Comparison of ENCODE assay signal across 29 mouse cellular contexts in the genomic region with DNA sequence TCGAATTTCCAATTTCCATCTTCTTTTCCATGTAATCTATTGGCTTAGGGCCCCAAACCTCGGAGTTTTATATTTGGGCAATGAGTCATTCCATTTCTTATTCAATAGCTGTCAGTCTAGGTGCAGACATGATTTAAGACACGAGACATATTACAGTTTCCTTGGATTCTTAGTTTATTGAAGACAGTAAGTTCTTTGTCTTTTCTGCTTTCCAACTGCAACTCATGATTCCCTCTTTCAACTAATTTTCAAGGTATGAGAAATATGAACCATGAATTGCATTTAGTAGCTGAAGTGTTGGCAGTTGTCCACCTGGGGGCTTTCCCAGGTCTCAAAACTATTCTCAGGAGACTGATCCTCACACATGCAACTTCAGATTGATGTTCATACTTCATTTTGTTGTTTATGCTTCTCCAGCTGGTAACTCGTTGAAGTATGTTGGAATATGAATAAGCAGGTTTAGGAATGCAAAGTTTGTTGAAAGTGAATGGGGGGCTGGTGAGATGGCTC.
DNase-seq lines count a peak whose midpoint lies in the region; ATAC-seq and TF ChIP-seq lines count a peak whose summit lies in the region.
"Had no signal": no experiment of that assay in that cellular context is flagged by ENCODE, and none has a peak within 500 bp of the region (broad histone marks: within the 10 kb centered on the region; RNA-seq: fewer than 3 reads in every experiment).

No protein-coding gene starts in this region.

- H3K4me2 ChIP-seq in intestine, postnatal 0 days (replicated peaks; ENCODE audit: low read depth) = no peak overlapping the region
- H3K4me2 ChIP-seq: embryonic facial prominence, embryonic 12.5 days; forebrain, embryonic 13.5 days; heart, embryonic 12.5 days; heart, embryonic 15.5 days; hindbrain, embryonic 13.5 days; intestine, embryonic 15.5 days had no signal

- H3K4me3 ChIP-seq in forebrain, embryonic 10.5 days = no peak overlapping the region
- no peak overlapping the region for H3K4me3 ChIP-seq in intestine, postnatal 0 days (ENCODE audit: low read depth, low read length)
- H3K4me3 ChIP-seq: embryonic facial prominence, embryonic 12.5 days; forebrain, embryonic 13.5 days; heart, embryonic 12.5 days; heart, embryonic 15.5 days; hindbrain, embryonic 10.5 days; hindbrain, embryonic 13.5 days; intestine, embryonic 15.5 days had no signal

- H3K27me3 ChIP-seq in forebrain, embryonic 10.5 days (ENCODE audit: poor library complexity, severe bottlenecking) = no peaks in the 10 kb centered on the region
- H3K27me3 ChIP-seq in intestine, postnatal 0 days (replicated peaks; ENCODE audit: control insufficient read depth, insufficient read depth, low read length) = no peaks in the 10 kb centered on the region
- H3K27me3 ChIP-seq: embryonic facial prominence, embryonic 12.5 days; forebrain, embryonic 13.5 days; heart, embryonic 12.5 days; heart, embryonic 15.5 days; hindbrain, embryonic 13.5 days; intestine, embryonic 15.5 days; Patski had no signal

- H3K9me3 ChIP-seq in forebrain, embryonic 10.5 days = no peaks in the 10 kb centered on the region
- H3K9me3 ChIP-seq in intestine, postnatal 0 days (ENCODE audit: control insufficient read depth) = no peaks in the 10 kb centered on the region
- H3K9me3 ChIP-seq: embryonic facial prominence, embryonic 12.5 days; forebrain, embryonic 13.5 days; heart, embryonic 12.5 days; heart, embryonic 15.5 days; hindbrain, embryonic 10.5 days; hindbrain, embryonic 13.5 days; intestine, embryonic 15.5 days had no signal

- peak; percentile 2 to 3 for DNase-seq in cerebellum, postnatal 10 days
- no peak for DNase-seq in cerebellum, adult 18-20 months
- peak; percentile 65 for DNase-seq in 3134 (ENCODE audit: extremely low read depth, insufficient read length, low spot score)
- DNase-seq in NIH3T3 (ENCODE audit: low read depth) = peak; percentile 91
- peak; percentile 81 for DNase-seq in fibroblast of lung, adult 2 months (ENCODE audit: low read depth)
- no peak for DNase-seq in lung, postnatal 4 days
- DNase-seq in forebrain, embryonic 10.5 days (ENCODE audit: extremely low spot score, low spot score) = no peak
- DNase-seq: adrenal gland, adult 2 months; adrenal gland, postnatal 14 days; cerebellum, adult 11 months; cerebellum, adult 8-10 months; cerebellum, postnatal 14 days; forebrain, postnatal 0 days; gastrocnemius, postnatal 25 days; heart, adult 18-20 months; heart, postnatal 10 days; heart, postnatal 36 days; kidney, adult 18-20 months had no signal

- WGBS in forebrain, embryonic 10.5 days = 82% methylated on average over 4 of the region's 4 CpGs
- WGBS in intestine, postnatal 0 days = 76% methylated on average over 4 of the region's 4 CpGs

- no peaks in the 10 kb centered on the region for H3K36me3 ChIP-seq in forebrain, embryonic 10.5 days (replicated peaks)
- no peaks in the 10 kb centered on the region for H3K36me3 ChIP-seq in intestine, postnatal 0 days (ENCODE audit: control insufficient read depth, insufficient read depth)
- H3K36me3 ChIP-seq: embryonic facial prominence, embryonic 12.5 days; heart, embryonic 12.5 days; heart, embryonic 15.5 days; hindbrain, embryonic 10.5 days; hindbrain, embryonic 13.5 days; intestine, embryonic 15.5 days had no signal

- H3K9ac ChIP-seq in intestine, postnatal 0 days (ENCODE audit: low read depth, low read length) = no peak overlapping the region
- H3K9ac ChIP-seq: embryonic facial prominence, embryonic 12.5 days; forebrain, embryonic 13.5 days; forebrain, postnatal 0 days; heart, embryonic 12.5 days; heart, embryonic 15.5 days; hindbrain, embryonic 13.5 days; intestine, embryonic 15.5 days had no signal

- H3K27ac ChIP-seq in forebrain, embryonic 10.5 days = no peak overlapping the region
- no peak overlapping the region for H3K27ac ChIP-seq in intestine, postnatal 0 days (ENCODE audit: low read depth, low read length)
- H3K27ac ChIP-seq: embryonic facial prominence, embryonic 12.5 days; forebrain, embryonic 13.5 days; heart, embryonic 15.5 days; hindbrain, embryonic 10.5 days; hindbrain, embryonic 13.5 days; intestine, embryonic 15.5 days had no signal

- no peak for ATAC-seq in intestine, postnatal 0 days
- ATAC-seq: CD4-positive, CD25-positive, alpha-beta regulatory T cell, adult 4 months; forebrain, embryonic 13.5 days; forebrain, postnatal 0 days; hindbrain, embryonic 16.5 days; intestine, embryonic 15.5 days; Patski had no signal

- no peak for TF ChIP-seq CTCF in intestine, postnatal 0 days (IDR thresholded peaks at IDR 0.05; ENCODE audit: low read depth)

- H3K4me1 ChIP-seq in forebrain, embryonic 10.5 days = no peaks in the 10 kb centered on the region
- H3K4me1 ChIP-seq in intestine, postnatal 0 days (replicated peaks; ENCODE audit: control insufficient read depth, insufficient read depth, low read length) = no peaks in the 10 kb centered on the region
- H3K4me1 ChIP-seq: embryonic facial prominence, embryonic 12.5 days; forebrain, embryonic 13.5 days; heart, embryonic 12.5 days; heart, embryonic 15.5 days; hindbrain, embryonic 10.5 days; hindbrain, embryonic 13.5 days; intestine, embryonic 15.5 days had no signal

Comparison
In these comparisons a context has a peak if more than half of its experiments do, and no peak if none do; other contexts are left out.
1. DNase-seq: peak in cerebellum, postnatal 10 days (2 of 2), 3134 (single experiment), NIH3T3 (single experiment) and fibroblast of lung, adult 2 months (single experiment); none in cerebellum, adult 18-20 months (0 of 2), lung, postnatal 4 days (0 of 2) and forebrain, embryonic 10.5 days (single experiment).